Mouse (Mus musculus) olfactory bulb, adult 2 months (tissue): Measurements from ENCODE around the gene Natd1.

Experiments used
- CTCF ChIP-seq: fragments of 200-500 bp; IDR thresholded peaks from 2 replicates; pipeline ENCODE4 v1.5.1; 2012; ENCODE audit warnings: low read depth, mild to moderate bottlenecking, low read length, moderate library complexity; ENCODE audit not compliant: insufficient read depth
- POLR2A ChIP-seq: fragments of 200-500 bp; IDR thresholded peaks from 2 replicates; pipeline ENCODE4 v1.6.1; 2012; ENCODE audit warnings: mild to moderate bottlenecking, low read depth, low read length, moderate library complexity; ENCODE audit not compliant: insufficient read depth

- TF ChIP-seq CTCF (no peak), POLR2A (no peak)
Measured at GRCm38 (mm10) chr11:60962709-60963108, 48.2 kb upstream of the Natd1 start.
